Mouse (Mus musculus) CD4-positive helper T cell, adult 2 months (primary cell): ENCODE measurements around the gene Arf6.
"Not testable (repeated sequence)": the region's sequence is repeated elsewhere in the genome, so short reads cannot be mapped to it uniquely, and the experiment has no call there.

Experiments
- DNase-seq: peaks from one replicate; pipeline ENCODE4 v3.0.0-alpha.2; 2012; ENCODE audit warnings: low read depth, missing footprints, low spot score

The Arf6 gene

DNA sequence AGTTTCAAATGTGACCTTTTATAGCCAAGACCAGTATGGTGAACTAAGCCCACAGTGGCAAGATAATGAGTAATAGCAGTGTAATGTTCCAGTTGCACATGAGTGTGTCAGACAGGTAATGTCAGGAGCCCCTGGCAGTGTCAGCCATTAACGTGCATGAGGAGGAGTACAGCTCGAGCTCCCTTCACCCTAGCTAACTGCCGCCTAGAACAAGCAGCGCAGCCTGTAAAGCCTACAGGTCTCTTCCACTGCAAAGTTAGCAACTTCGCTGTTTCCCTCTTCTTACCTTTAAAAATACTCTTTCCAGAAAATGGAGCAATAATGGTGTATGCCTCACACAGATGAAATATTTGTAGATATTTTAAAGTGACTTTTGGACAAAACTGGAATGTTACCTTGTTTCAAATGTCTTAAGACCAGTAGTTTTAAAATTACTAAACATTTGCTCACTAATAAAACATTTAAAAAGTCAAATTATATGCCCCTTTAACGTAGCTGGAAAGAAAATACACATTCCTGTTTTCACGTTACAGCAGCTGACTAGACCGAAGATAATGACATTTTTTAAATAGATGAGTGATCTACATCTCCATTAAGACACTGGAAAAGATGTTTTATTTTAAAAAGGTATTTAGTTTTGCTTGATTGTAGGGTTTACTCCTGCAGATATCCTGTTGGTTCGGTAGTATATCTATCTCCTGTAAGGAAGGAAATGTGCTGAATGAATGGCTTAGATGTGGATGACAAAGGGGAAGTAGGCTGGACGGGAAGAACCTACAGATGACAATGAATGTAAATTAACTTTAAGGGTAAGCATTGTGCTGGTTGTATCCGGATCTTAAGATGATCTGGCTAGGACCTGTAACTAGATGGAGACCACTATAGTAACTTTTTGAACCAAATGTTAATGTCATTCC lies 2.2 kb downstream of the Arf6 start:
- DNase-seq, result peak; percentile 44

DNA sequence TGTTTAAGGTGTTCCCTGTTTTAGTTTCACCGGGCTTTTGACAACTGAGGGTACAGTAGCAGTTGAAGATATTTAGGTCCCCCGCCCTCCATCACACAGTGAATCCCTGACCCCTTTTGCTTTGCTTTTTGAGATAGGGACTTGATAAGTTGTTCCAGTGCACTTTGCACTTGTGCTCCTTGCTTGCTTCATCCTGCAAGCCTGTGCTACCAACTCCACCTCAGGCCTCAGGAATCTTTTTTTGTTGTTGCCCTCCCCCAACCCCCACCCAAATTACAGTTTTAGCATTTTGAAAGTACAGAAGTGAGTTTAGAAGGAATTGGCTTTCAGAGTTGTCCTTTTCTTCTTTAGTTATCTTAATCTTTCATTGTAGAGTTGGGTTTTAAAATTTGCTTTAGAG lies 4.2 kb downstream of the Arf6 start:
- DNase-seq, result no peak

DNA sequence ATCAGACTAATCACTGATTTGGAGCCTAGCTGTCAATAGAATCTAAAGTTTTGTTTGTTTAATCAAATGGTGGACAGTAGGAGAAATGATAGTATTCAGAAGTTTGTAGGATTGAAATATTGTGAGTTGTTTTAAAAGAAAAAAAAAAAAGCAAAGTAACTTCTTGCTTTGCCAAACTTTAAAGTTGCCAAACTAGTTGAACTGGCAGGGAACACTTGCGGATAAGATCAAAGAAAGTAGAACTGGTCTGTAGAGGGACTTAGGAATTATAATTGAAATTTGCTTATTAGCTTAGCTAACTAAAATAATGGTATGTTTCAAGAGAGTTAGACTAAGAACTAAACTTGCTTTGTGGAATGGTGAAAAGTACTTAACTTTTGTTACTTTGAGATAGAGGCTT lies 5.2 kb downstream of the Arf6 start:
- DNase-seq, result no peak

DNA sequence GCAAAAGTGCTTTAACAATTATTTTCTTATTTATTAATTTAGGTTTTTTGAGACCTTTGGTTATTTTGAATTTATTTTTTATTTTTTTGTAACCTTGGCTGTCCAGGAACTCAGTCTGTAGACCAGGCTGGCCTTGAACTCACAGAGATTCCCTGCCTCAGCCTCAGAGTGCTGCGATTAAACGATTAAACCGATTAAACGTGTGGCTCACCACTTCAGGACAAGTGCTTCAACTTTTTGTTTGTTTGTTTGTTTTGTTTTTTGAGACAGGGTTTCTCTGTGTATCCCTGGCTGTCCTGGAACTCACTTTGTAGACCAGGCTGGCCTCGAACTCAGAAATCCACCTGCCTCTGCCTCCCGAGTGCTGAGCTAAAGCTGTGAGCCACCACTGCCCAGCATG lies 5.7 kb downstream of the Arf6 start:
- DNase-seq, result not testable (repeated sequence)

DNA sequence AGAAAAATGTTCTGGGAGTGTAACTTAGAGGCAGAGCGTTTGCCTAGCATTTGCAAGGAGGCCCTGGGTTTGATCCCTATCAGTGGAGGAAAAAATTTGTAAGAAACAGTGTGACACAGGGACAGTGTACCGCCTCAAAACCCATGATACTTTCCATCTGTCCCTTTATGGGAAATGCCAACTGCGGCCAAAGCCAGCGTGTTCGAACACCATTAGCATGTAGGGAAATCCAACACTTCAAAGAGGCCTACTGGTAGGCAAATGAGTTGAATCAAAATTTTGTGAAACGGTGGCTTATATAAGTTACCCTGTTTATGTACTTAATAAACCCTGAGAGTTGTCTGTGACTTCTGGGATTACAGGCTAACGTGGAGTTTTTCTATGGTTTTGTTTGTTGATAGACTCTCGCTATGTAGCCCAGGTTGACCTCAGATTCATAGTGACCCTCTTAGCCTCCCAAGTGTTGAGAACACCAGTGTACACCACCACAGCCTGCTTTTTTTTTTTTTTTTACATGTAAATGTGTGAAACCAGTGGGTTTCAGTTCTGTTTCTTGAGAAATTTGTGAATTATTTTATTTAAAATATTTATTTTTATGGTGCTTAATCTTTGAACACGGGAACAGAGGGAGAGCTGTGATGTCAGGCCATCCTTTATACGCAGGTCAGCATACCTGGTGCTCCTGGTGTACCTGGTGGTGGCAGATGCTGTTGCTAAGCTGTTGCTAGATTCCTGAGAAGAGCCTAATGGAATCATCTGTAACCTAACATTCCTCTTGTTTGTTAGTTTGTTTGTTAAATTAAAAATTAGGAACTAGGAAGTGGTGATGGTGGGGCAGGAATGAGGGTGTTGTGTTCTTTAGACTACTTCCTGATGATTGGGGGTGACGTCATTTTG lies 6.9 kb downstream of the Arf6 start:
- peak; percentile 65 for DNase-seq

DNA sequence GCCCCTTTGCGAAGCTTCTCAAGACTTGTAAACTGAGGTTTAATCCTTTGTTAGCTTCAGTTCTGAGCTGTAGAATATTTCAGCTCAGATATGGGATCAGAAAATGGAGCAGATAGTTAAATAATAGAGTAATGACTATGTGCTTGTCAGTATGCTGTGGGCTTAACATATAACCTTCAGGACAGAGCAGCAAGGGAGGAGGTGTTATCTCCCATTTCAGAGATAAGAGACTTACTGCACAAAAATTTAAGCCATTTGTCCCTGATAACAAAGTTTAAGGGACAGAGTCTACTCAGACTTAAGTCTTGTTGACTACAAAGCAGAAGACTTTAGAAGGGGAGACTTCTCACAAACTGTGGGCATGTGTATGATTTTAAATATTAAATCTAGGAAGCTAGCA lies 10.9 kb downstream of the Arf6 start:
- no peak for DNase-seq

DNA sequence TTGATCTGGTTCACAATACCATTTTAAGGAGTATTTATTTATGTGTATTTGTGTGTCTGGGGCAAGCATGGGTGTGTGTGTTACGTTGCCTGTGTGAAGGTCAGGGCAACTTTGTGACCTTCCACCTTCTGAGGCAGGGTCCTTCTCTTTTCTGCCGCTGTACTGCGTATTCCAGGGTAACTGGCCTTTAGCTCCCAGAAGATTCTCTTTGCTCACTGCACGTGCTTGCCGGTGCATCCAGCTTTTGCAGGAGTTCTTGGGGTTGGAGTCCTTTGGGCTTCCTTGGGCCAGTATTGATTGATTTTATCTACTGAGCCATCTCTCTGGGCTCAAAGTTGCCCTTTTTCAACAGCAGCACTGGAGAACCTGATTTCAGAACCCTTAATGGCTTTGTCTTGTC lies 12.7 kb downstream of the Arf6 start:
- DNase-seq, result no peak

DNA sequence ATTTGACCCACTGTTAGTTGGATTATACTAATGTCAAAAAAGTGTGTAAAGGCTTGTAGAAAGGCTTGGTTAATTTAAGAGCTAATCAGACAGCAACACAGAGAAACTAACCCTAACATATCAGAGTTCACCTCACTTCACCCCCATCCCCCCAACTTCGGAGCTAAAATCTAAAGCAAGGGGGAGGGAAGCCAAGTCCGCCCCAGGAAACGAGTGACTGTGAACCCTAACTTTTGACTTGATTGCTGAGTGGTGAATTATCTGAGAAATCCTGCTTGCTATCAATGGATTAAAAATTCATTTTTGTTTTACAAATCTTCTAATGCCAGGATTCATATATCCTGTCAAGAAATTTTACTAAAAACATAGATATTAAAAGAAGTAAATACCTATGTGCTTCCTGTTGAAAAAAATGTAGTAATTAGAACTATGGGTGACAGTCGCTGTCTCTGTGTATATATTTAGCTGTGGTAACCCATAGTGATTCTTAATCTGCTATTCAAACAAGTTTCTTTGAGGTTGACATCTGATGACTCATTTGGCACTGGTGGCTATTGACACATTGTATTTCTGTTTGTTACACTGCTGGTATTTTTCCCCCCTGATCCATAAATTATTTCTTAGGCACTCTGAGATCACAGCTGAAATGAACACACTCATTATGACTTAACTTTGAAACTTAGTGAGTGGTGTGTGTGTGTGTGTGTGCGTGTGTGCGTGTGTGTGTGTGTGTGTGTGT lies 13.8 kb downstream of the Arf6 start:
- peak; percentile 85 for DNase-seq

DNA sequence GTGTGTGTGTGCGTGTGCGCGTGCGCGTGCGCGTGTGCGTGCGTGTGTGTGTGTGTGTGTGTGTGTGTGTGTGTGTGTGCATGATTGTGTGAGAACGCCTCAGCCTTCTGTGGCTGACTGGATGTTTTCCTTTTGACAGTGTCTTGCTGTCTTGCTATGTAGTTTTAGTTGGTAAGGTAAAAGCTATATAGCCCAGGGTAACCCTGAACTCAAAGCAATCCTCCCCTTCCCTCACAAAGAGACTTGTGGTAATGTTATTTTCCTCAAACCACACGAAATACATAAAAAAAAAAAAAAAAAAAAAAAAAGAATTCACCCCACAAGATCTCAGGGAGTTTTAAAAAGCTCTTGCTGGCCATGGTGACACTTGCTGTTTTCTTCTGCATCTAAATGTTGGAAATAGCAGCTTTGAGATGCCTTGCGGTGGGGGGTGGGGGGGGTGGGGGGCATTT lies 14.4 kb downstream of the Arf6 start:
- not testable (repeated sequence) for DNase-seq

DNA sequence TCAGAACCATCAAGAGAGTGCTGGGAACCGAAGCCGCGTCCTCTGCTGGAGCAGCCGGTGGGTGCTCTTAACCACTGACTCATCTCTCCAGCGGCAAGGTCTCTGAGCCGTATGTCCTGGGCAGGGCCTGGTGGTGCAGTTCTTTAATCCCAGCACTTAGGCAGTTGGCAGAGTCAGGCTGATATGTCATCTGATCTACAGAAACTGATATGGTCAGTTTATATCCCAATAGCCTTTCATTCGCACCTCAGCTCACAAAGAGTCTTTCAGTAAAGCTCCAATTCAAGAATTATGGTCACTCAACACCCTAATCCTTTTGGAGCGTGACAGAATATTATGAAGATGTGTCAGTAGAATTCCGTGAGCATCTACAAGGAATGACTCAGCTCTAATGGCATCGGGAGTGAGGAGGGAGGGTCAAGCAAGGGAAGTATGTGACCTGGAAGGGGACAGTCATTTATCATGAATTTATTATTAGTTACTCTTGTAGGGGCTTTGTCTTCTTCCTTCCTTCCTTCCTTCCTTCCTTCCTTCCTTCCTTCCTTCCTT lies 16.4 kb downstream of the Arf6 start:
- no peak for DNase-seq

DNA sequence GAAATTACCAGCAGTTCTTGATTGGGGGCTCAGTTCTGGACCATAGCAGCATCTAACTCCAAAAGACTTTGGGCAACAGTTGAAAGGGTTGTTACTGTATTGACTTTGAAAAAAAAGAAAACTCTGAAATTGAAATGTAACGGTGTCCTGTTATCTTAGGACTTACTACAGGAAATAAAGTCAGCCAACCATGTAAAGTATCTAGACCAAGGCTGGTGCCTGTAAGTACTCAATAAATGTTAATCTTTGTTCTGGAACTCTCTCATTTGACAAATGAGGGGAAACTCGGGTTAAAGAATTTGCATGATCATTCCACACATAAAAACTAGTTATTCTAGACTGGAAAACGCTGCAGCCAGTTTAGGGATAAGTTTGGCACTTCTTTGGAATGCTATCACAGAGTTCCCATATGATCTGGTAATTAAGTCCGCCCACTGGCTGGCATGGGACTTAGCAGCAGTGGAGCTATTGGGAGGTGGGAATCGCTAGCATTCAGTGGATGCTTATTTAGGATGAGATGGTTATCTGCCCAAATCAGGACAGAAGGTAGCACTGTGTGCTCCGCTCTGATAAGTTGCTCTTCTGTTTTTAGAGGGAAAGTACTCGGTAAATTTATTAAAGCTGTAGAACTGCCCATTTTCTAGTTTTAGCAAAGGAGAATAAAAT lies 17.5 kb downstream of the Arf6 start:
- DNase-seq, result no peak

DNA sequence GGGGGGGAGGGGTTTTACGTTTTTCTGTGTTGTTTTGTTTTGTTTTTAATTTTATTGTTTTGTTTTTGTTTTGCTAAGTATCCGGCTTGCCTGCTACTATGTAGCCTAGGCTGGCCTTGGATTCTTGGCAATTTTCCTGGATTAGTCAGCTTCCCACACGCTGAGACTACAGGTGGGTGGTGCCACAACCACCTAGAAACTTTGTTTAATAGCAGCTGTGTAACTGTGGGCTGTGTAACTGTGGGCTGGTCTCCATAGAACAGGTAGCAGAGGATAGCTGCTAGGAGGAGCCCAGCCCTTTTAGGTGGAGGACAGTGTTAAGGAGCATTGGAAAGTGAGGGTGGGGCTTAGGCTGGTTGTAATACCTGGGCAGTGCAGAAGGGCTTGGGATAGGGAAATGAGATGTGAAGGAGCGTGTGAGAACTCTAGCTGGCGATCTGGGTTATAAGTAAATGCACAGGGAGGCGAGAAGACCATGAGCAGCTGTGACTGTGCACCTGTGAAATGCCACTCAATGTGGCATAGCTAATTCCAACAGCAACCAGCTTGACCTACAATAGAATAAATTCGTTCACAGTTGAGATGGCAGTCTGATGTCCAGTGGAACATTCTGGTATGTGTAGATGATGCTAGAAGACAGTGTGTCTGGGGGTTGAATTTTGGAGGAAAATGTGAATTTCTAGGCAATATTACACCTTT lies 18.2 kb downstream of the Arf6 start:
- no peak for DNase-seq

DNA sequence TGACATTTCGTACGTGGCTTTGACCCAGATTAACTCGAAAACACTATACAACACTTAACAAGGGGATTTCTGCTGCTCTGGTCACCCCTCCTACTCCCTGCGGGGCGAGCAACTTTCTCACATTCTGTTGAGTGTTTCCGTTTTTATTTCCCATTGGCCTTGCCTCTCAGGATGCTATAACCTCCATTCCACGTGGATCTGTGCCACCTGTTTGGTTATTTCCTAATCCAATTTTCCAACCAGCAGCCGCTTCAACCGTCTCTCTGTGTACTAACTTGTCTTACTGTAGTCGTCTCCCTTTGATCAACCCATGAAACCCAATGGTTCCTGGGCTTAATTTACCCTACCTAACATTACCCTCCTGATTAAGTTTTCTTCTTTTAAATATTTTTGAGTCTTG lies 21.1 kb downstream of the Arf6 start:
- DNase-seq, result no peak

DNA sequence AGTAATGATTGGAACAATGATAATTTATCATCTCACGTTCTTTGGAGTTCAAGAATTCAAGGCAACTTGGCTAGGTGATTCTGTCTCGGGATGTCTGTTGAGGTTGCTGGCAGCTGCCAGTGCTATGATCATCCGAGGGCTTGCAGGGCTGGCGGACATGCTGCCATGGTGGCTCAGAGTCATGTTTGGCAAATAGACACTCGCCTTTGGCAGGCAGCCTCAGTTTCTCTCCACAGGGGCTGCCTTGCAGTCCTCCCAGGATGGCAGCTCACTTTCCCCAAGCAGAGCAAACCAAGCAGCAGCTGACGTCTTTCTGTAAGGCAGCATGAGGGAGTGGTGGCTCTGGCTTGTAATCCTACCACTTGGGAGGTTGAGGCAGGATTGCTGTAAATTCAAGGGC lies 22.5 kb downstream of the Arf6 start:
- DNase-seq, result no peak

DNA sequence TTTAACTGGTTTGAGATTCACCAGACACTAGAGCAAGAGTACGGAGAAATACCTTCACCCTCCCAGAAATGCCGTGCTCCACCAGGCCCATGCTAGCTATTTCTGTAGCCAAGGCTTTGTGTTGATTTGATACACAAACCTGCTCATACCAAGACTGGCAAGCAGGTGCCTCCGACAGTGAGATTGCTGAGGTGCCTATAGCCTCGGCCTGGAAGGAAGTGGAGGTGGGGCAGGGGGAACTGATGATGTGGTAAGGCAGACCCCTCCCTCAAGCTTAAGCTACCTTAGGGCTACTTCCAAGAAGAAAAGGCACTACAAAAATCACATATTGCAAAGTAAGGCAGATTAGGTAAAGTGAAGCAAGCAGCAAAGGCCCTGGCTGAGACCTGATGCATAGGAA lies 28.4 kb downstream of the Arf6 start:
- no peak for DNase-seq

DNA sequence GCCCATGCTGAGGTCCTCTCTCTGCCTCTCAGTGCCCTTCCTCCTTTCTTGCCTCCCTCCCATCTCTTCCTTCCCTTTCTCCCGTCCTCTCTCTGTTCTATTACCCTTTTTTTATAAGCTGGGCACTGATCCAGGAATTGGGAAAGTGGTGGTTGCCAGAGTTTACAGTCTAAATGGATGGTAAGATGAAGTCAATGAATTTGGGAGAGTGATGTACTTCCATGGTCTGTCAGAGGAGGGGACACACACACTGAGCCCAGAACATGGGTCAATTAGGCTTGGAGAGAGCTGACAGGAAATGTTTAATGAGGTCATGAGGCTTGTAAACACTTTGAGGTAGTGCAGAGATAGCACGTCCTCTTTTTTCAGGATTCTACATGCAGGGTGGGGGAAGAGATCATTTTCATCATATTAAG lies 28.9 kb downstream of the Arf6 start:
- DNase-seq, result no peak

DNA sequence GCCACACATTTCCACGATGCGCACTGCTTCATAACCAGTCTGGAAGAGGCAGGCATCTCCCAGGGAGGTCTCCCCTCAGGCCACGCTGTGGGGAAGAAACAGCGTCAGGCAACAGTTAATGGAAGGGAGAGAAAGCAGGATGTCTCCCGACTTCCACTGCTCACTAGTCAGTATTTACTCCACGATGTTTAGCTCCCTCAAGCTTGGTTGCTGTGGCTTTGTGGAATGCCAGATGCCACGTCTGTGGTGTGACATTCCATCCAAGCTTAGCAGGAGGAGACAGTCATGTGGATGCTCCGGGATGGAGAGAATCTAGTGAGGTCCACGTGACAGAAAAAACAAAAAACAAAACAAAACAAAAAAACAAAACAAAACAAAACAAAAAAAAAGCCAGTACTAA lies 30.1 kb downstream of the Arf6 start:
- DNase-seq, result no peak

DNA sequence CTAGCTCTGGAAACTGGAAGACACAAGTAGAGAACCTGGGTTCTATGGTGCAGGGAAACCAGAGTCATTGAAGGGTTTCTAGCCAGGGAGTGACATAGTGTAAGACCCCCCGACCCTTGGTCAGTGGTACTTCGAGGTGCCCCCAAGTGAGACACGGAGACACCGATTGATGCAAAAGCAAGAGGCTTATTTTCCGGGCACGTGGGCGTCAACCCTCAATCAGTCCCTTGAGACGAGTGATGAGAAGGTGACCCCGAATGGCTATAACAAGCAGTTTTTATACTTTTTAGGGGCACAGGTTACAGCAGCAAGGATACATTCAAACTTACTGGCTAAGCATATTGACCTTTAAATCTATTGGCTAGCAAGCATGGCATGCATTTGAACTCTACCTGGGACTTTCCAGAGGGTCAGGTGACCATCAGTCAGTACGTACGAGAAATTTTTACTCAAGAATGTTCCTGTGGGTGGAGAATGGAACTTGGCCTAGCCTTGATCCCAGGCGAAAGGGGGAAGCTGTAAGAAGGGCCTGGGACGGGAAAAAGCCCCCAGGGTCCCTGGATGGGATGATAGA lies 30.7 kb downstream of the Arf6 start:
- peak; percentile 34 for DNase-seq

DNA sequence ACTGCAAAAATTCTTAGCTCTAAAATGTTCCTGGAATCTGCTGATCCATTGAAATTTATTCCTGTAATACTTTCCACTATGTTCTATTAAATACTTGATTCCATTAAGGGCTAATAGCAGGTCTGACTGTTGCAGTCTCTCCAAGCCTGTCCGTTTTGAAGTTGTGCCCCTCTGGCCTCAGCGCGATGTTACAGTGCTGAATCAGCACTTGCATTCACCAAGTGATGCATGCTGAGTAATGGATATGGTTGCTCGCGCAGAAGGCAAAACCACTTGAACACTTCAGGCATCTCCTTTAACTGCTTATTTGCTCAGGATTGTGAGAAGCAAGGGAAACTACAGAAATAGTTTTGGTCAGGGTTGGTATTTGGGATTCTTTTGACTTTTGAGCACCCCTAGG lies 38.8 kb downstream of the Arf6 start:
- DNase-seq, result no peak

DNA sequence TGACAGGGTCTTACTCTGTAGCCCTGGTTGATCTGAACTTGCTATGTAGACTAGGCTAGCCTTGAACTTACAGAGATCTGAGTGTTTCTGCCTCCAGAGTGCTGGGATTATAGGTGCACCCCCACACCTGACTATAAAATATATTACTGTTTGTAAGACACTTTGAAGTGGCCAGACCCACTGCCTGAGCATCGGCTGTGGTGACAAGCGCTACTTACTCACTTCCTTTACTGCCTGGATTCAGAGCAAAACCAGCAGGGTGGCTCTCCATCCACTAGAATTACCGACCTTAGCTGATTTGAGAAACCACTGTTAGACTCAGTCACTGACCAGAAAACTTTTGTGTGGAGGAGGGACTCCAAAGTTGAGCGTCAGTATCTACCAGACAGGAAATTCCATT lies 40.0 kb downstream of the Arf6 start:
- peak; percentile 64 for DNase-seq
